Mouse (Mus musculus): ENCODE data around the gene Spag7. TPM values are rescaled to one million over a fixed set of nuclear protein-coding genes. Genes with fewer than 3 reads are reported as not detected.

The Spag7 gene
- polyA plus RNA-seq, 1 experiment from 2014 or later, result 155 TPM

DNA sequence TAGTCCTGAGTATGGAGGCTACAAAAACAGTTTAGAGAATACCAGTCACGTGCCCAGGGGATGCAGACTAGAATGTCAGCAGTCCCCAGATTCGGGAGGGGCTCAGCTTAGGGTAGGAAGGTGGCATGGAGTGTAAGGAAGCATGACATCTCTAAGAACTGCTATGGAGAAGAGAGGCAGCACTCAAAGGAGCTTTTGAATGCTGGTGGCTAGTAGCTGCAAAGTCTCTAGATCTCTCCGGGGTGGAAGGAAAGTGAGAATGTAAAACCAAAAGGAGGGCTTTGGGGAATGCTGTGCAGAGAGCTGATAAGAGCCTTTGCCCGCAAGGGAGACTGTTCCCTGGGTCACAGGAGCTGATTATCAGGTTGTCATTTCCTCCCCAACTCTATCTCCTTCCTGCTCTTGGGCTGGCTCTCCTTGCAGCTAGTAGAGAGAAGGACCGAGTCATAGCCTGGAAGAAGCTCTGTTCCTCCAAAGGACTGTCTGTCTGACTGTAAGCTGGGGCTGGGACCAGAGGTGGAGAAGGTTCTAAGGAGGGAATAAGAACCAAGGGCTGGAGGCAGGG is 30.4 kb downstream of the Spag7 start, which contains the start of gene Gp1ba:
Gene Gp1ba (plus strand): TSS at position 409 of the 565 bp plus-strand sequence.
- Histone ChIP-seq H3K4me3 (replicated peaks) (no peak within 1 kb of the TSS), H3K9me3 (replicated peaks) (no peaks in the 10 kb centered on the region), H3K9ac (no peak within 1 kb of the TSS), H3K27ac (replicated peaks) (no peak within 1 kb of the TSS), H3K27me3 (no peaks in the 10 kb centered on the region), H3K4me2 (replicated peaks) (no peak within 1 kb of the TSS), H3K36me3 (peaks cover 9% of the 10 kb centered on the region; the same call in 1 of the 2 replicates), H3K4me1 (no peaks in the 10 kb centered on the region)
- 58% methylated on average over 5 of the region's 5 CpGs for WGBS
- ATAC-seq (ENCODE audit: insufficient number of reproducible peaks, low FRiP score, low TSS enrichment, low read depth), result no peak

DNA sequence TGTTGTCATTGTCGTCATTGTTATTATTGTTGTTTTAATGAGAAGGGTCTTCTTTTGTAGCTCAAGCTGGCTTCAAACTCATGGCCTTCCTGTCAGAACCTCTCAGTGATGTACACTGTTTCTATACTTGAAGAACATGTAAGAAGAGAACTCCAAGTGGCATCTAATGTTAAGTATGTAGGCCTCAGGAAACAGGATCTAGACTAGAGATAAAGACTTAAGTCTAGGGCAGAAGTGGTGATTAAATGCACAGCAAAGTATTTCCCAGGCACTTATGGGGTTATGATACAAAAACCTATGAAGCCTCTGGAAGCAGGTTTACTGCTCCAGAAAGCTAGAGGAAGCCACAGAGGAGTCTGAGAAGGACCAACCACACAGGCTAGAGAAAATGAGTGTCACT is 30.9 kb downstream of the Spag7 start:
- WGBS, result 84% methylated on average over 1 of the region's 1 CpGs
- H3K27ac ChIP-seq (replicated peaks), result no peak overlapping the region
- no peak overlapping the region for H3K4me3 ChIP-seq (replicated peaks)
- H3K4me2 ChIP-seq (replicated peaks), result no peak overlapping the region
- H3K4me1 ChIP-seq, result no peaks in the 10 kb centered on the region
- no peak for ATAC-seq (ENCODE audit: insufficient number of reproducible peaks, low FRiP score, low TSS enrichment, low read depth)
- 0 out of 2 replicates have a peak, but pooled peaks cover 4% of the 10 kb centered on the region for H3K36me3 ChIP-seq
- no peaks in the 10 kb centered on the region for H3K27me3 ChIP-seq
- no peaks in the 10 kb centered on the region for H3K9me3 ChIP-seq (replicated peaks)
- no peak overlapping the region for H3K9ac ChIP-seq

DNA sequence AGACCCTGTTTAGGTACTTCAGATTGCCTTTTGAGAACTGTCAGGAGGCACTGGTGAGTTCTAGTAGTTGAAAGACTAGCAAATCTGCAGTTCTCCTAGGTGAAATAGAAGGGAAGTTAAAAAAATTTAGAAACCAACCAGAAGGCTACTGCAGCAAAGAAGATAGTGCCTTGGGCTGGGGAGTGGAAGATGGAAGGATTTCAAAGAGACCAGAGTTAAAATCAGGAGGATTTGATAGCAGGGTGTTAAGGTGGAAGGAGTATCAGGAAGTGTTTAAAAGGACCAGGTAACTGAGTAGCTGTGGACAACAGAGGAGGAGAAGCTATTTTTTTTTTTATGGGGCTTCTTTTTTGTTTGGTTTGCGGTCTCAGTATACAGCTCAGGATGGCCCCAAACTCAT is 31.5 kb downstream of the Spag7 start:
- 84% methylated on average over 1 of the region's 1 CpGs for WGBS
- Histone ChIP-seq H3K27me3 (no peaks in the 10 kb centered on the region), H3K36me3 (no peaks in the 10 kb centered on the region), H3K4me3 (replicated peaks) (no peak overlapping the region), H3K9ac (no peak overlapping the region), H3K4me2 (replicated peaks) (no peak overlapping the region), H3K27ac (replicated peaks) (no peak overlapping the region), H3K9me3 (replicated peaks) (no peaks in the 10 kb centered on the region), H3K4me1 (no peaks in the 10 kb centered on the region)
- no peak for ATAC-seq (ENCODE audit: insufficient number of reproducible peaks, low FRiP score, low TSS enrichment, low read depth)

DNA sequence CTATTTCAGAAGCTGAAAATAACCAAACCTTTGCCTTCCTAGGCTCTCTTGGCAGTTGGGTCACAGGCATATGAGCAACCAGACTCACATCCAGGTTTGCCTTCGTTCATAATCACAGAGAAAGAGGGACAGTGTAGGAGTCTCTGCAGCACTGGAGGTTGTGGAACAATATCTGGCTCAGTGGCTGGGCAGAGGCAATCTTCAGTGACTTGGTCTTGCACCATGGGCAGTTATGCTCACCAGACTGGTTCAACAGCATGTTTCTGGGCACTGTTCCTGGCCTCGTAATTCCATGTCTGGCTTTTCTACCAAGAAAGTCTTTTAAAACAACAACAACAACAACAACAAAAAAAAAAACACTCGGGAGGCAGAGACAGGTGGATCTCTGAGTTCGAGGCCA is 33.6 kb downstream of the Spag7 start:
- ATAC-seq (ENCODE audit: insufficient number of reproducible peaks, low FRiP score, low TSS enrichment, low read depth), result no peak
- 69% methylated on average over 4 of the region's 4 CpGs for WGBS

DNA sequence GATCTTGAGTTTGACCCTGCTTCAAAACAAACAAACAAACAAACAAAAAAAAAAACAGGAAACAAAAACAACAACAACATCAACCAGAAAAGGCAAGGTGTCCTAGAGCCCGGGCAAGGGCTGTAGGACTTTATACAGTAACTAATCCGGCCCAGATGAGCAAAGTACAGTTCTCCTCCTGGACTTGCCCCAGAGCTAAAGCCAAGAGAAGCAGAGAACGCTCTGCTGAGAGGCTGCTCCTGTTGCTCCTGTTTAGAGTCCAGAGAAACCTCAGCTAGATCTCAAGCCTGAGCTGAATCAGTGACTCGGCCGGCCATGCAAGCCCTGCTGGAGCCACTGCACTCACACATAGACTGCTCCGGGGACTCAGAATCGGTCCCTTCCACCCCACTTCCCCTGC is 39.1 kb downstream of the Spag7 start:
- no peak overlapping the region for H3K9ac ChIP-seq
- no peak overlapping the region for H3K4me2 ChIP-seq (replicated peaks)
- no peaks in the 10 kb centered on the region for H3K36me3 ChIP-seq
- H3K4me1 ChIP-seq, result no peaks in the 10 kb centered on the region
- no peaks in the 10 kb centered on the region for H3K27me3 ChIP-seq
- WGBS, result 70% methylated on average over 7 of the region's 7 CpGs
- H3K4me3 ChIP-seq (replicated peaks), result no peak overlapping the region
- no peak for ATAC-seq (ENCODE audit: insufficient number of reproducible peaks, low FRiP score, low TSS enrichment, low read depth)
- no peaks in the 10 kb centered on the region for H3K9me3 ChIP-seq (replicated peaks)
- H3K27ac ChIP-seq (replicated peaks), result no peak overlapping the region

More for the DNA sequence above, 33.6 kb downstream of the Spag7 start:
- H3K36me3 ChIP-seq, result no peaks in the 10 kb centered on the region
- no peak overlapping the region for H3K4me2 ChIP-seq (replicated peaks)
- no peaks in the 10 kb centered on the region for H3K27me3 ChIP-seq
- no peaks in the 10 kb centered on the region for H3K9me3 ChIP-seq (replicated peaks)
- H3K4me3 ChIP-seq (replicated peaks), result no peak overlapping the region
- no peak overlapping the region for H3K27ac ChIP-seq (replicated peaks)
- H3K4me1 ChIP-seq, result no peaks in the 10 kb centered on the region
- no peak overlapping the region for H3K9ac ChIP-seq

DNA sequence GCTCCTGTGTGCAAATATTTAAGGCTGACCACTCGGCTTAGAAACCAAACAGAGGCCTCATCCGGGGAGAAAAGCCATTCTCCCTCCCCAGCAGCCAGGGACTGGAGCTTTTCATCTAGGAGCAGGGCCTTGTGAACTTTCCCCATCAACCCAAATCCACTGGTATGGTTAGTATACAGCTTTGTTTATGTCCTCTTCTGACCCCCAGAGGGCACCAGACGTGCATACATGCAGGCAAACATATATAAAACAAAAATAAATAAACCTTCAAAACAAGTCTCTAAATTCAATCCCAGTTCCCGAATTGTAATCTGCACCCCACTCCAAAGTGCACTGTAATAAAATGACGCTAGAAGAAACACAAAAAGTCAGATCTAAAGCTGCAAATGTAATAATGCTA is 39.7 kb downstream of the Spag7 start:
- H3K27ac ChIP-seq (replicated peaks), result no peak overlapping the region
- 56% methylated on average over 5 of the region's 5 CpGs for WGBS
- H3K4me3 ChIP-seq (replicated peaks), result no peak overlapping the region
- H3K4me2 ChIP-seq (replicated peaks), result no peak overlapping the region
- no peaks in the 10 kb centered on the region for H3K4me1 ChIP-seq
- no peaks in the 10 kb centered on the region for H3K27me3 ChIP-seq
- H3K9me3 ChIP-seq (replicated peaks), result no peaks in the 10 kb centered on the region
- H3K9ac ChIP-seq, result no peak overlapping the region
- no peak for ATAC-seq (ENCODE audit: insufficient number of reproducible peaks, low FRiP score, low TSS enrichment, low read depth)
- H3K36me3 ChIP-seq, result no peaks in the 10 kb centered on the region

DNA sequence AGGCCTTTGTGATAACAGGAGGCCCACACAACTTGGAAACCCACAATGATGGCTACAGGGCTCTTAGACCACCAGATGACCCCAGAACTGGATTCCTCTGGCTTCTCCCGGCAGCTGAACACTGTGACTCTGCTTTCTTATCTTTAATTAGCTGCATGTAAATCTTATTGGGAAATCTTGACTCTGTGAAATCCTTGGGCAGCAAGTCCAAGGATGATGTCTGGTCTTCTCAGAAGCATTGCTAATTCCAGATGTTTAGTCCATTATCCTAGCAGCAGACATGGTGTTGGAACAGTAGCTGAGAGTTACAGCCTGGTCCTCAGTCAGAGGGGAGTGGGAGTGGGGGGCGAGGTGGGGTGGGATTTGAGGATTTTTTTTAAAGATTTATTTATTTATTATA is 40.8 kb downstream of the Spag7 start:
- Histone ChIP-seq H3K4me1 (no peaks in the 10 kb centered on the region), H3K4me3 (replicated peaks) (no peak overlapping the region), H3K27me3 (no peaks in the 10 kb centered on the region), H3K36me3 (no peaks in the 10 kb centered on the region), H3K27ac (replicated peaks) (no peak overlapping the region), H3K9me3 (replicated peaks) (no peaks in the 10 kb centered on the region), H3K9ac (no peak overlapping the region), H3K4me2 (replicated peaks) (no peak overlapping the region)
- no peak for ATAC-seq (ENCODE audit: insufficient number of reproducible peaks, low FRiP score, low TSS enrichment, low read depth)
- 74% methylated on average over 2 of the region's 2 CpGs for WGBS

DNA sequence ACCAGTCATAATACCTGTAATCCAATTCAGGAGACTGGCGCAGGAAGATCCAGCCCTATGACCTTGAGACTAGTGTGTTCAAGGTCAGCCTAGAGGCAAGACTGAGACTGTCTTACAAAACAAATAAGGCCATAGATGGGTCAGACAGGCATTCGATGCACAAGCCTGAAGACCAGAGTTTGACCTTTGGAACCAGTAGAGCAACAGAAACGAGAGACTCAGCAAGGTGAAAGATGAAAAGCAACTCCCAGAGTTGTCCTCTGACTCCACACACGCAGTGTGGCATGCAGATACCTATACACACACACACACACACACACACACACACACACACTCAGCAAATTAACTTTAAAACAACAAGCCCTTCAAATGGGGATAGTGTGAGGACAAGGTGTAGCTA is 42.3 kb downstream of the Spag7 start:
- Histone ChIP-seq H3K9me3 (replicated peaks) (no peaks in the 10 kb centered on the region), H3K36me3 (no peaks in the 10 kb centered on the region), H3K9ac (no peak overlapping the region), H3K27ac (replicated peaks) (no peak overlapping the region), H3K4me1 (no peaks in the 10 kb centered on the region), H3K27me3 (no peaks in the 10 kb centered on the region), H3K4me2 (replicated peaks) (no peak overlapping the region), H3K4me3 (replicated peaks) (no peak overlapping the region)
- WGBS, result 59% methylated on average over 4 of the region's 4 CpGs
- ATAC-seq (ENCODE audit: insufficient number of reproducible peaks, low FRiP score, low TSS enrichment, low read depth), result no peak

DNA sequence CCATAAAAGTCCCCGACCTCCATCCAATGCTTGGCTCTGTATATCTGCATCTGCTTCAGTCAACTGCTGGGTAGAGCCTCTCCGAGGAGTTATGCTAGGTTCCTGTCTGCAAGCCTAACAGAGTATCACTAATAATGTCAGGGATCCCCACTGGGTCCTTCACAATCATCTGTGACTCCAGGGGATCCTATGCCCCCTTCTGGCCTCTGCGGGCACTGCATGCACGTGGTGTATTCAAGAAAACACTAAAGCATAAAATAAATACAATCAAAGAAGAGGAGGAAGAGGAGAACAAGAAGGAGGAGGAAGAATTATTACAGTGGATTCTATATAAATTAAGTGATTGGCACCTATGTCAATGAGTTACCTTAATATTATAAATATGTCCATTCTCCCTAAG is 43.7 kb downstream of the Spag7 start:
- H3K27ac ChIP-seq (replicated peaks), result no peak overlapping the region
- no peak overlapping the region for H3K4me3 ChIP-seq (replicated peaks)
- ATAC-seq (ENCODE audit: insufficient number of reproducible peaks, low FRiP score, low TSS enrichment, low read depth), result no peak
- no peaks in the 10 kb centered on the region for H3K36me3 ChIP-seq
- no peak overlapping the region for H3K9ac ChIP-seq
- 49% methylated on average over 4 of the region's 4 CpGs for WGBS
- H3K9me3 ChIP-seq (replicated peaks), result no peaks in the 10 kb centered on the region
- H3K4me1 ChIP-seq, result no peaks in the 10 kb centered on the region
- H3K27me3 ChIP-seq, result no peaks in the 10 kb centered on the region
- H3K4me2 ChIP-seq (replicated peaks), result no peak overlapping the region

DNA sequence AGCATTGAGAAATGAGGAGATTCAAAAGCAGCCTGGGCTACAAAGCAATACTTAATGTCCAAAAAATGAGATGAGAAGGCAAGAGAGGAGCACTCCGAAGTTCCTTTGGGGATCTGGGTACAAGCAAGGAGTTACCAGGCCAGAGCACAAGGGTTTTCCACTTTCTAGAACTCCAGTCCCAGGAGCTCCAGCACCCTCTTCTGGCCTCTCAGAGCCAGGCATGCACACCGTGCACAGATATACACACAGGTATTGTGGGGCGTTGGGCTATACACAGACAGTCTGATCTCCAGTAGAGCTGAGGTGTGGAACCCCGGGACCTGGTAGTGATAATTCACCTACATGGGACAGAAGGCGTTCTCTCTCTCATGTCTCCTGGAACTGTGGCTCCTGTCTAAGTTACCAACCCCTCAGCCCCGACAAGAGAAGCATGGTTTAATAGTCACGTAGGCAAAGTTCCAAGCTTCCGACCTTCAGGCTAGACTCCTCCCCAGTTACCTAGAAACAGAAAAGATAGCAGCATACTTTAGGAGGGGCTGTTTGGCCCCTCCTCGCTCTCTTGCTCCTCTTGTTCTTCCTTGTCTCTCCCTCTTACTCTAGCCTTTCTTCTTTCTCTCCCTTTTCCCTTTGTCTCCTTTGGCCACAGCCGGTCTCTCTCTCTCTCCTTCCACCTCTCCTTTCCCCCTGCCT is 46.0 kb downstream of the Spag7 start:
- no peaks in the 10 kb centered on the region for H3K4me1 ChIP-seq
- H3K36me3 ChIP-seq, result no peaks in the 10 kb centered on the region
- no peak overlapping the region for H3K4me3 ChIP-seq (replicated peaks)
- ATAC-seq (ENCODE audit: insufficient number of reproducible peaks, low FRiP score, low TSS enrichment, low read depth), result no peak
- no peaks in the 10 kb centered on the region for H3K27me3 ChIP-seq
- WGBS, result 78% methylated on average over 10 of the region's 10 CpGs
- H3K9ac ChIP-seq, result no peak overlapping the region
- no peak overlapping the region for H3K27ac ChIP-seq (replicated peaks)
- H3K4me2 ChIP-seq (replicated peaks), result no peak overlapping the region
- no peaks in the 10 kb centered on the region for H3K9me3 ChIP-seq (replicated peaks)

DNA sequence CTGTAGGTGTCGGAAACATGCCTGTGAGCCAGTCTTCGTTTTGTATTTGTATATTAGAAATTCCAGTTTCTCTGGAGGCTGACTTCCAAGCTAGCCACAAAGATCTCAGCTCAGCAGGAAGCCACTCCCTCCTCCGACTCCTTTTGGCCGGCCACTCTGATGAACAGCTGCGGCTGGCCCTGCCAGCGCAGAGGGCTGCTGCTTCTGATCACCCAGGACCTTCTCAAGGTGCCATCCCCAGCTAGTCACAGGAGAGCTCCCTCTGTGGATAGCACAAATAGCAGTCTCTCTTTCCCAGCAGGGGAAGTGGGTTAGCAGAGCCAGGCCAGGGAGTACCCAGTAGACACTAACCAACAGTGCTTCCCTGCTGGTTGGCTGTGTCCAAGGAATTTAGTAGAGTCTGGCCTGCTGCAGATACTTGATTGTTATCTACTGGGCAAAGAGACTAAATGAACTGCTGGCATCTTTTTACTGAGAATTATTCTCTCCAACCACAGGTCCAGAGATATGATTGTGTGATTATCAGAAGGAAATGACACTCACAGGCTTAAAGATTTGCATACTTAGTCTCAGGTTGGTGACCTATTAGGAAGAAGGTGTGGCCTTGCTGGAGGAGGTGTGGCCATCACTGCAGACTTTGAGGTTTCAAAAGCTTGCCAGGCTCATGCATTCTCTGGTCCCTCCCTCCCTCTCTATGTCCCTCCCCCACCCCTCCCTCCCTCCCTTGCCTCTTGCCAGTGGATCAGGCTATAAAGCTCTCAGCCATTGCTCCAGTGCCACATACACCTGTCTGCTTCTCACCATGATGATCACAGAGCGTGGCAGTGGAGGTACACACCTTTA is 47.0 kb downstream of the Spag7 start:
- Histone ChIP-seq H3K27ac (replicated peaks) (no peak overlapping the region), H3K4me2 (replicated peaks) (no peak overlapping the region), H3K27me3 (no peaks in the 10 kb centered on the region), H3K4me1 (no peaks in the 10 kb centered on the region), H3K4me3 (replicated peaks) (no peak overlapping the region), H3K9ac (no peak overlapping the region), H3K36me3 (no peaks in the 10 kb centered on the region), H3K9me3 (replicated peaks) (no peaks in the 10 kb centered on the region)
- ATAC-seq (ENCODE audit: insufficient number of reproducible peaks, low FRiP score, low TSS enrichment, low read depth), result no peak
- 39% methylated on average over 7 of the region's 7 CpGs for WGBS

Data from embryonic facial prominence, embryonic 15.5 days (tissue).